Mouse (Mus musculus): Measurements from ENCODE around the gene Lif. TPM values are rescaled to one million over a fixed set of nuclear protein-coding genes. Genes with fewer than 3 reads are reported as not detected.
A peak's percentile ranks its signal among the peaks of the same experiment; 100 is the strongest.

The Lif gene
- polyA plus RNA-seq, 1 experiment from 2014 or later, result 0.04 TPM

DNA sequence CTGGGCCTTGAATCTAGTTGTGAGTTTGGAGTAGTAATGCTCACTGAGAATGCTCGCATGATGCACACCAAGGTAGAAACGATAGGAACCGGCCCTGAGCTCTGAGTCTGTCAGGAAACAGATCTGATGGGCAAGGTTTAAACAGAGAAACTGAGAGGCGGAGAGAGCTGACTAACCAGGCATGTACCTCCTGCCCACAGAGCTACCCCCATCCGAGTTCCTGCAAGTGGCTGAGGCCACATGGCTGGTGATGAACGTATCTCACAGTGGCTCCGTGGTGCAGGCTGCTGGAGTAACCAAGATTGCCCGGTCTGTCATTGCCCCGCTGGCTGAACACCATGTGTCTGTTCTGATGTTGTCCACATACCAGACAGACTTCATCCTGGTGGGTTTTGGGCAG is 37.4 kb upstream of the Lif start:
- no peak for ATAC-seq
- WGBS, result 67% methylated on average over 9 of the region's 9 CpGs
- H3K27ac ChIP-seq, result no peak overlapping the region
- peaks cover 11% of the 10 kb centered on the region for H3K4me1 ChIP-seq
- peaks cover 28% of the 10 kb centered on the region for H3K27me3 ChIP-seq
- H3K9ac ChIP-seq, result no peak overlapping the region
- H3K9me3 ChIP-seq (replicated peaks), result 0 out of 2 replicates have a peak, but pooled peaks cover 3% of the 10 kb centered on the region
- no peak overlapping the region for H3K4me2 ChIP-seq
- no peak overlapping the region for H3K4me3 ChIP-seq
- H3K36me3 ChIP-seq (ENCODE audit: poor library complexity, severe bottlenecking), result peaks cover 11% of the 10 kb centered on the region

DNA sequence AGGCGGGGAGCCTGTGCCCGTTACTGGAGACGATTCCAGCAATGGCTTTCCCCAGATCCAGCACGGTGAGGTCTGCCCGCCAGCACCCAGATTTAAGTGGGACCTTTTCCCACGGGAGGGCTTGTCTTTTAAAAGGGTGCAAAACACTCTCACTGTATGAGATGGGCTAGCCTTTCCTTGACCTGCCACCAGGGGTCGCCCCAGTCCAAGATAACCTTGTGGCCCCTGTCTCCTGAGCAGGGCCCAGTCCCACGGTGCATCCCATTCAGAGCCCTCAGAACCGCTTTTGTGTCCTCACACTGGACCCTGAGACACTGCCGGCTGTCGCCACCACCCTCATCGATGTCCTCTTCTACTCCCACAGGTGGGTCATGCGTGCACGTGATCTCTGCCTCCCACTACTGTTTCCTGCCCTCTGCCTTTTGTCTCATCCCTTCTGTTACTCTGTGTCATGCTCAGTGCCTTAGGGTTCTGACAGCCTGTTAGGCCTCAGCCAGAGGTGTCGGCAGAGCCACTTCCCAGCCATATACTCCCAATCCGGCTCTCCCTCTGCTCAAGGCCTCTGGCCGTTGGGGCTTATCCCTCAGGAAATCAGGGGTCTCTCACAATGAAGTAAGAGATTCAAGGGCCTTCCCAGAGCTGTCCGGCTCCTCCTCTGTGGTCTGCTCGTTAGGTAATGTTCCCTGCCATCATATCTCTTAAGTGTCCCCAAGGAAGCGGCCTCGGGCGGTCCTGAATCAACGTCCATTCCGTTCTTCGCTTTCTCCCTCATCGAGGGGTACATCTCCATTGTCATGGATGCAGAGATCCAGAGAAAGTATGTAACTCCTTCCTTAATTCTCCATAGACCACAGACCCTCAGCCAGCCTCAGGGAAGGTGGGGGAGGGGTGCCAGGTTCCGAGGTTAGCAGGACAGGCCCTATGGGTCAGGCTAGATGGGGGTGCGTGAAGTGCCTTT is 36.6 kb upstream of the Lif start:
- WGBS, result 45% methylated on average over 28 of the region's 28 CpGs
- H3K36me3 ChIP-seq (ENCODE audit: poor library complexity, severe bottlenecking), result peaks cover 3% of the 10 kb centered on the region; the same call in 1 of the 2 replicates
- no peak overlapping the region for H3K9ac ChIP-seq
- no peak overlapping the region for H3K4me3 ChIP-seq
- no peak for ATAC-seq
- no peak overlapping the region for H3K27ac ChIP-seq
- no peak overlapping the region for H3K4me2 ChIP-seq
- H3K9me3 ChIP-seq (replicated peaks), result 0 out of 2 replicates have a peak, but pooled peaks cover 3% of the 10 kb centered on the region
- H3K4me1 ChIP-seq, result peaks cover 11% of the 10 kb centered on the region
- H3K27me3 ChIP-seq, result peaks cover 28% of the 10 kb centered on the region

DNA sequence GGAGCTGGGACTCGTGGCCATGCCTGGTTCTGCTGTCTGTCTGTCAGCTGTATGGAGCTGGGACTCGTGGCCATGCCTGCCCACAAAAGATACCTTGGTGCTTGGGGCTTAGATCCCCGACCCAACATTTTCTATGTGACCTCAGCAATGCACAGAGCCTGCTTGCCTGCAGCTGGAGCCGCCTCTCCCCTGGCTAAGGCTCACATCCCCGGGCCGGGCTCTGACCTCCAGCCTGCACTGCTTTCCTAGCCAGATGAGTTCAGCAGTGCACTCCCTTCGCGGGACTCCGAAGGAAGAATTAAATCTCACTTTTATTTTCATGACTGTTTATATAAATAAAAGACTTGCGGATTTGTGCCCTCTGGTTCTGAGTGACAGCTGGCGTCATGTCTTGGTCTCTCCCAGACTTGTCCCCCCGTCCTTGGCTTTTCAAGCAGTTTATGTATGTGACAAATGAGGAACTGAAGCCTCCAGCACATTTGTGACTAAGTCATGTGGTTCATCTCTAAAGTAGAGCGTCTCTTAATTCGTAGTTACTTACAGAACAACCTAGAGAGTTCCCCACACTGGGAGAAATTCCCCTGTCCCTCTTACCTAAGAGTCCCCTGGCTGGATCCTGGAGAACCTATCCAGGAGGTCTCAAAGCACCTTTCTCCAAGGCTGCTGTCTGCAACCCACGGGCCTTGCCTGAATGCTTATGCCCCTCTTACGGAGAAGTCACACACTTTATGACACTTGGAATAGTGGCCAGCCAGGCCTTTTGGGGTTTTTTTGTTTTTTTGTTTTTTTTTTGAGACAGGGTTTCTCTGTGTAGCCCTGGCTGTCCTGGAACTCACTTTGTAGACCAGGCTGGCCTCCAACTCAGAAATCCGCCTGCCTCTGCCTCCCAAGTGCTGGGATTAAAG is 35.1 kb upstream of the Lif start:
- no peaks in the 10 kb centered on the region for H3K36me3 ChIP-seq (ENCODE audit: poor library complexity, severe bottlenecking)
- H3K4me2 ChIP-seq, result no peak overlapping the region
- ATAC-seq, result no peak
- peaks cover 27% of the 10 kb centered on the region for H3K27me3 ChIP-seq
- H3K4me1 ChIP-seq, result peaks cover 11% of the 10 kb centered on the region
- H3K4me3 ChIP-seq, result no peak overlapping the region
- no peak overlapping the region for H3K9ac ChIP-seq
- 0 out of 2 replicates have a peak, but pooled peaks cover 3% of the 10 kb centered on the region for H3K9me3 ChIP-seq (replicated peaks)
- no peak overlapping the region for H3K27ac ChIP-seq
- 79% methylated on average over 17 of the region's 17 CpGs for WGBS

DNA sequence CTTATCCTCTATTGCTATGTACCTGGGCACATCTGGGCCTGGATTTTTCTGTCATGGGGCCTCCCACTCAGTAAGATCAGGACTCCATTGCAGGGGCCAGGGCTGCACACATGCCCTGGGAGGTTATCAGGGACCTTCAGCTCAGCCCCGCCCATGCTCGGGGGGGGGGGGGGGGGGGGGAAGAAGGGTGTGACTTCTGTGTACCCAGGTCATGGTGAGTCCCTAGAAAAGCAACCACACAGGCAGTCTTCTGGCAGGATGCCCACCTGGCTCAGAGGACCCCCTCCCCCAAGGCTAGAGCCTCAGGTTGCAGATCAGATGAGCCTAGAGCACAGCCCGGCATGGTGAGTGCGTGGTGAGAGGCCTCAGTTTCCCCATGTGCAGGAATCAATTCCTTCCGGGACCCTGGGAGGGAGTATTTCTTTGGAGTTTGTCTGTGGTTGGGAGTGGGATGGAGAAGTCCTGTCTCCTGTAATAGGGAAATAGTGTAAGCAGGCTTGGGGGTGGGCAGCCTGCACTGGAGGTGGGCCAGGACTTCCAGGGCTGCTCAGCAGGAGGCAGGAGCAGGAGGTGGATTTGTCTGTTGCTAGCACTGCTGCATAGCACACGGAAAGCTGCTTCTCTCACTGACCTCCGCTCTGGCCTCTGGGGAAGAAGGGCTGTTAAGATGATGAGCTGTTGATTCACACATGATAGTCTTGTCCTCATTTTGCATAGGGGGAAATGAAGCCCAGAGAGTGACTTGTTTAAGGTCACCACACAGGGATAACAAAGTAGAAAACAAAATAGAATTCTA is 33.8 kb upstream of the Lif start:
- 28% methylated on average over 5 of the region's 7 CpGs for WGBS

DNA sequence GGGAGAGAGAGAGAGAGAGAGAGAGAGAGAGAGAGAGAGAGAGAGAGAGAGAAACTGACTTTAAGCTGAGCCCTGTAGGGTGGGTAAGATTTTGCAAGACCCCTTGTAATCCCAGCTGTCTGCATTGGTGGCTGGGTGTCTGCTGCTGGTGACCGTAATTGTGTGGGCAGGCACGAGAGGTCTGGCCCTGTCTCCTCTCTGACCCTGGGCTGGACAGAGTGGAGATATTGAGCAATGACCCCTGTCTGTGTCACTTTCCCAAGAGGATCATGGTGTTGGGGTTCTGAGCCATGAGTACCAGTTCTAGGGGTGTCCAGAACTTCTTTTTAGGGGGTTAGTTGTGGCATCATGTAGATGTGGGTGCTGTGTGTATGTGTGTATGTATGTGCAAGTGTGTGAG is 33.1 kb upstream of the Lif start:
- no peak for ATAC-seq
- Histone ChIP-seq H3K27me3 (peaks cover 8% of the 10 kb centered on the region), H3K9ac (no peak overlapping the region), H3K4me1 (peaks cover 4% of the 10 kb centered on the region; the same call in 1 of the 2 replicates), H3K4me3 (no peak overlapping the region), H3K27ac (no peak overlapping the region), H3K9me3 (replicated peaks) (no peaks in the 10 kb centered on the region), H3K4me2 (no peak overlapping the region), H3K36me3 (ENCODE audit: poor library complexity, severe bottlenecking) (no peaks in the 10 kb centered on the region)
- WGBS, result 54% methylated on average over 2 of the region's 2 CpGs

More for the DNA sequence above, 33.8 kb upstream of the Lif start:
- no peaks in the 10 kb centered on the region for H3K36me3 ChIP-seq (ENCODE audit: poor library complexity, severe bottlenecking)
- no peak overlapping the region for H3K4me3 ChIP-seq
- peaks cover 14% of the 10 kb centered on the region for H3K27me3 ChIP-seq
- no peak overlapping the region for H3K4me2 ChIP-seq
- ATAC-seq, result no peak
- H3K9ac ChIP-seq, result 0 out of 2 replicates have a peak overlapping the region, but pooled peaks have one; percentile 26
- H3K9me3 ChIP-seq (replicated peaks), result no peaks in the 10 kb centered on the region
- peaks cover 5% of the 10 kb centered on the region for H3K4me1 ChIP-seq
- H3K27ac ChIP-seq, result no peak overlapping the region

DNA sequence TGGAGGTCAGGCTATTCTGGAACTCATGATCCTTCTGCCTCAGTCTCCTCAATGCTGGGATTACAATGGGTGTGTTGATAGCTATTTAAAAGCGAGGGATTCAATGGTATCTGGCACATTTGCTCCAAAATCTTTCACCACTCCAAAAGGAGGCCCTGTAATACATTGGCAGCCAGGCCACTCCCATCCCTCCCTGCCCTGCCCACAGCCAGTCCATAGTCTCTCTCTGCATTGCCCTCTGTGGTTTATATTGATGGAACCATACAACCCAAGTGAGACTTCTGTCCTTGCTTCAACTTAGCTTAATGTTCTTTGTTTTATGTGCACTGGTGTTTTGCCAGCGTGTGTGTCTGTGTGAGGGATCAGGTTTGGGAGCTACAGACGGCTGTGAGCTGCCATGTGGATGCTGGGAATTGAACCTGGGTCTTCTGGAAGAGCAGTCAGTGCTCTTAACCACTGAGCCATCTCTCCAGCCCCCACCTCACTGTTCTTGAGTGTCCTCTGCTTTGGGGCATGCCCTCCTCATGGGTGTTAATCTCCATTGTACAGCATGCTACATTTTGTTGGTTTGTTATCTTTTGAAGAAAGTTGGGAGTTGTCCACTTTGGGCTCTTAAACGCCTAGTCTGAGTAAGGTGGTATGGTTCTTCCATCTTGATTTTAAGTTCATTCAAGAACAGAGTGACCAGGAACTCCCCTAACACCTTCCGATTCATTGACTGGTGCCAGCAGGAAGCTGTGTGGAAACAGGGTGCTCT is 30.6 kb upstream of the Lif start:
- Histone ChIP-seq H3K27me3 (no peaks in the 10 kb centered on the region), H3K9me3 (replicated peaks) (no peaks in the 10 kb centered on the region), H3K36me3 (ENCODE audit: poor library complexity, severe bottlenecking) (no peaks in the 10 kb centered on the region), H3K4me3 (no peak overlapping the region), H3K4me2 (no peak overlapping the region), H3K4me1 (peaks cover 4% of the 10 kb centered on the region; the same call in 1 of the 2 replicates), H3K9ac (no peak overlapping the region), H3K27ac (no peak overlapping the region)
- WGBS, result 79% methylated on average over 5 of the region's 5 CpGs
- no peak for ATAC-seq

DNA sequence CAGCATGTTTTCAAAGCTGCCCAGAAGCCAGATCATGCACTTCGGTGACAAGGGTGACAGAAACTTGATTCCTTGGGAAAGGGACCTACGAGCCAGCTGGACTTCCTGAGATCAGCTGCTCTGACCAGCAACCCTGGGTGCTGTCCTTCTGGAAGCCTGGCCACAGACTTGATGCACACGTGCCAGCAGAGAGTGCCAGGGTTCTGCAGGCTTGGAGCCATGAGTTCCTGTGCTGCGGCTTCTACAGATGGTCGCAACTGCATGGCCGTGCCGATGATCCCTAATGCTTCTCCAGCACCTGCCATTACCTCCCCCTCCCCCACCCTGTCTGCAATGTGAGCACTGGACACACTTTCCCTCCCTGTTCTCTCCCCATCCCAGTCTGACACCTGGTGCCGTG is 28.9 kb upstream of the Lif start:
- 51% methylated on average over 8 of the region's 8 CpGs for WGBS
- Histone ChIP-seq H3K27me3 (no peaks in the 10 kb centered on the region), H3K9me3 (replicated peaks) (no peaks in the 10 kb centered on the region), H3K27ac (no peak overlapping the region), H3K4me3 (no peak overlapping the region), H3K9ac (no peak overlapping the region), H3K4me2 (no peak overlapping the region), H3K36me3 (ENCODE audit: poor library complexity, severe bottlenecking) (no peaks in the 10 kb centered on the region), H3K4me1 (peaks cover 4% of the 10 kb centered on the region; the same call in 1 of the 2 replicates)
- ATAC-seq, result no peak

DNA sequence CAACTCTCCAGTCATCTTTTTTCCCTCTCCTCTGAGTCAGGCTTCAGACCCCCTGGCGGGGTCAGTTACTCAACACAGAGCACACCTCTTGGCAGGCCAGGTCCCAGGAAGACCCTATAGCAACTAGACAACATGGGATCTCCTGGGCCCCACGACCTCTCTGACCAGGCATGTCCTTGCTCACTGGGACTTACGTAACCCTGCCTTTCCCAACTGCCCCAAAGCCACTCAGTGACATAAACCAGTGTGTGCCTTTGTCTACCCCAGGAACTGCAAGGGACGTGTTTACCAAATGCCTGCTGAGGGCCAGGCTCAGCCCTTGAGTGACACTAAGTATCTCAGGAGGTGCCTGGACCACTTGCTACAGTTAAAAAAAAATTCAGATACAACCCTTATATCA is 27.5 kb upstream of the Lif start:
- Histone ChIP-seq H3K4me1 (peaks cover 4% of the 10 kb centered on the region; the same call in 1 of the 2 replicates), H3K9me3 (replicated peaks) (no peaks in the 10 kb centered on the region), H3K27ac (no peak overlapping the region), H3K9ac (no peak overlapping the region), H3K4me3 (no peak overlapping the region), H3K27me3 (no peaks in the 10 kb centered on the region), H3K4me2 (no peak overlapping the region), H3K36me3 (ENCODE audit: poor library complexity, severe bottlenecking) (no peaks in the 10 kb centered on the region)
- ATAC-seq, result no peak
- 64% methylated on average over 4 of the region's 4 CpGs for WGBS

DNA sequence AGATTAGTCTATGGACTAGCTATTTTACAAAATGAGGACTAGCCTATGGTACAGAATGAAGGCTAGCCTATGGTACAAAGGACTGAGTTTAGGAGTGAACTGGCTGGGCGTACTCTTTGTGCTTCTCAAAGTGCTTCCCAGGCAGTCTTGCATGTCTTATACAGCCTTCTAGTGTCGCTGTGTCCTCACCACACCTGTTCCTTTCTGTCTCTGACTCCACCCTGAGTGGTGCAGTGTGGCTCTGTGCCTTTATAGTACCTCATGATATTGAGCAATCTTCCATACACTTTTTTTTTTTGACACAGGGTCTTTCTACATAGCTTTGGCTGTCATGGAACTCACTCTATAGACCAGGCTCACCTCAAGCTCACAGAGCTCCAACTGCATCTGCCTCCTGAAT is 25.9 kb upstream of the Lif start:
- H3K36me3 ChIP-seq (ENCODE audit: poor library complexity, severe bottlenecking), result no peaks in the 10 kb centered on the region
- H3K27ac ChIP-seq, result no peak overlapping the region
- no peak overlapping the region for H3K9ac ChIP-seq
- no peaks in the 10 kb centered on the region for H3K27me3 ChIP-seq
- H3K4me2 ChIP-seq, result no peak overlapping the region
- 88% methylated on average over 2 of the region's 2 CpGs for WGBS
- no peak for ATAC-seq
- H3K4me1 ChIP-seq, result peaks cover 4% of the 10 kb centered on the region; the same call in 1 of the 2 replicates
- H3K4me3 ChIP-seq, result no peak overlapping the region
- H3K9me3 ChIP-seq (replicated peaks), result no peaks in the 10 kb centered on the region

DNA sequence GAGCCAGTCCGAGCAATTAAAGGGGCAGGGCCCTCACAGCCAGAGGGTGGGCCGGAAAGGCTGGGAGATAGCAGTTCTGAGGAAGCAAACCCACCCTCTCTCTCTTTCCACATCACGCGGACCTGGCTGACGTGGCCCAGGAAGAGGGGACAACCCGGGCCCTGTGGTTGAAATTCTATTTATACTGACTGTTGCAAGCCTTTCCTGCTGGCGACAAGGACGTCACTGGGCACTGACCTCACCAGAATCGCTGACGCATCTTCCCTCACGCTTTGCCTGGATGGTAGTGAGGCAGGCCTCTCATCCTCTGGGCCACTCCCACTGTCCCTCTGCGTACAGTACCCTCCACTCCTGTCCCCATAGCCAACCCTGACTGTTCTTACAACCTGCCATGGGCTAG is 24.7 kb upstream of the Lif start:
- H3K36me3 ChIP-seq (ENCODE audit: poor library complexity, severe bottlenecking), result no peaks in the 10 kb centered on the region
- H3K4me1 ChIP-seq, result peaks cover 4% of the 10 kb centered on the region; the same call in 1 of the 2 replicates
- 71% methylated on average over 12 of the region's 12 CpGs for WGBS
- no peak for ATAC-seq
- no peak overlapping the region for H3K27ac ChIP-seq
- H3K9me3 ChIP-seq (replicated peaks), result no peaks in the 10 kb centered on the region
- H3K4me2 ChIP-seq, result no peak overlapping the region
- H3K4me3 ChIP-seq, result no peak overlapping the region
- no peak overlapping the region for H3K9ac ChIP-seq
- H3K27me3 ChIP-seq, result no peaks in the 10 kb centered on the region

Measured in forebrain, embryonic 13.5 days (tissue).